Mouse (Mus musculus) intestine, embryonic 15.5 days (tissue): ENCODE measurements around the gene Padi3. TPM values are rescaled to one million over a fixed set of nuclear protein-coding genes. Genes with fewer than 3 reads are reported as not detected.

ENCODE experiments used
- ATAC-seq: fragments of 200-750 bp; cut with Nextera tagmentation; 2 replicates; pipeline ENCODE4 v1.8.0; 2017; ENCODE audit warnings: moderate TSS enrichment, moderate library complexity
- H3K27ac ChIP-seq: fragments of 300-500 bp; sonication (generic); 2 replicates; pipeline ENCODE4 v1.5.1; 2015; ENCODE audit warnings: mild to moderate bottlenecking, inconsistent platforms
- H3K27me3 ChIP-seq: fragments of 300-500 bp; sonication (generic); replicated peaks from 2 replicates; pipeline ENCODE4 v1.6.1; 2015; ENCODE audit warnings: inconsistent platforms
- H3K36me3 ChIP-seq: fragments of 300-500 bp; sonication (generic); 2 replicates; pipeline ENCODE4 v1.6.1; 2015; ENCODE audit warnings: inconsistent platforms
- H3K4me1 ChIP-seq: fragments of 300-500 bp; sonication (generic); replicated peaks from 2 replicates; pipeline ENCODE4 v1.6.1; 2015; ENCODE audit warnings: inconsistent platforms
- H3K4me2 ChIP-seq: fragments of 300-500 bp; sonication (generic); replicated peaks from 2 replicates; pipeline ENCODE4 v1.6.1; 2015; ENCODE audit warnings: mild to moderate bottlenecking, inconsistent platforms
- H3K4me3 ChIP-seq: fragments of 300-500 bp; sonication (generic); replicated peaks from 2 replicates; pipeline ENCODE4 v1.5.1; 2015; ENCODE audit warnings: inconsistent platforms
- H3K9ac ChIP-seq: fragments of 300-500 bp; sonication (generic); 2 replicates; pipeline ENCODE4 v1.6.1; 2015; ENCODE audit warnings: inconsistent platforms
- H3K9me3 ChIP-seq: fragments of 300-500 bp; sonication (generic); 2 replicates; pipeline ENCODE4 v1.6.1; 2016; ENCODE audit warnings: inconsistent platforms
- WGBS: fragments of 180-500 bp; shearing (Covaris S2); methylation state at CpG from one replicate; pipeline ENCODE4 v1.1.7; 2015; 5-methylcytosine and 5-hydroxymethylcytosine counted together
- polyA plus RNA-seq: library from polyadenylated mRNA; unstranded; fragments of >200 nt; fragmentation: Nextera tagmentation; extraction: Ambion mirVana; gene quantifications from 2 replicates; pipeline ENCODE4 v1.2.1, GENCODE M21; 2015

The Padi3 gene
- polyA plus RNA-seq: 0.40 and 0.42 TPM in 2 replicates

DNA sequence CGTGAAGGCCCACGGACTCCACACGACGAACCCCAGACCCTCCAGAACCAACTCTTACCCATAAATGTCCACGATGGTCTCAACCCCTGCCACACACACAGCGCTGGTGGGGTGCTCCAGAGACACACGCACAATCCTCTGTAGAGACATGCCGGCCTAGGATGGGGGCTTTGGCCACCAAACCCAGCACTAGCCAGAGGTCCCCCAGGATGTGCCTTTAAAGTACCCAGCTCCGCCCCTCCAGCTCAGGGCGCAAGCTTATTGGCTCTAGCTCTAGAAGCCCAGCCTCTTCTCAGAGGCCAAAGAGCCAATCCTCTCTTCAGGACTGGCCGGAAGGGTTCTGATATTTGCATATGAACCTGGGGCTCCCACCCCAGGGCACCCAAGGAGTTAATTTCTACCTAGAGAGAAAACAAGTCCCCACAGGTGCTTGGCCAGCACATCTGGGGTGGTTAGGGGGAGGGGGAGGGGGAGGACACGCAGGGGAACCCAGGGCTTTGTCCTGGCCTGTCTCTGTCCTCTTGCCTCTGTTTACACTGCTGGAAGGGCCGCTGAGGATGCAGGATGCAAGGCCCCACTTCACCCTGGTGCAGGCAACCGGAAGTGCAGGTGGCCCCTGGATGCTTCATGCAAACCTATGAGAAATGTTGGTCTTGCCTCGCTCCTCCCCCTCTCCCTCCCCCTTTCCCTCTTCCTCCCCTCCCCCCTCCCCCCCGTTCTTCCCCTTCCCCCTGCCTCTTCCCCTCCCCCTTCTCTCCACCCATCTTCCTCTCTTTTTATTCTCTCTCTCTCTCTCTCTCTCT lies at the start of gene Padi3:
TSS of gene Padi3 (minus strand) at position 191 of the 803 bp plus-strand sequence.
- peaks cover 18% of the 10 kb centered on the region; the same call in 1 of the 2 replicates for H3K4me1 ChIP-seq
- no peak within 1 kb of the TSS for H3K9ac ChIP-seq
- no peaks in the 10 kb centered on the region; the same call in 1 of the 2 replicates for H3K27me3 ChIP-seq
- H3K36me3 ChIP-seq: no peaks in the 10 kb centered on the region
- no peaks in the 10 kb centered on the region for H3K9me3 ChIP-seq
- no peak within 1 kb of the TSS for H3K27ac ChIP-seq
- H3K4me3 ChIP-seq: no peak within 1 kb of the TSS
- no peak for ATAC-seq
- H3K4me2 ChIP-seq: no peak within 1 kb of the TSS
- 65% methylated on average over 16 of the region's 16 CpGs for WGBS

- H3K4me2 ChIP-seq: no peak overlapping the region
- H3K9me3 ChIP-seq: no peaks in the 10 kb centered on the region
- no peak for ATAC-seq
- H3K4me1 ChIP-seq: no peaks in the 10 kb centered on the region
- H3K27ac ChIP-seq: no peak overlapping the region
- no peak overlapping the region for H3K4me3 ChIP-seq
- 0 out of 2 replicates have a peak, but pooled peaks cover 3% of the 10 kb centered on the region for H3K27me3 ChIP-seq
- H3K9ac ChIP-seq: no peak overlapping the region
- 80% methylated on average over 11 of the region's 11 CpGs for WGBS
- H3K36me3 ChIP-seq: no peaks in the 10 kb centered on the region
These were observed 48.8 kb upstream of the Padi3 start for GRCm38 (mm10) chr4:140859291-140859690.

DNA sequence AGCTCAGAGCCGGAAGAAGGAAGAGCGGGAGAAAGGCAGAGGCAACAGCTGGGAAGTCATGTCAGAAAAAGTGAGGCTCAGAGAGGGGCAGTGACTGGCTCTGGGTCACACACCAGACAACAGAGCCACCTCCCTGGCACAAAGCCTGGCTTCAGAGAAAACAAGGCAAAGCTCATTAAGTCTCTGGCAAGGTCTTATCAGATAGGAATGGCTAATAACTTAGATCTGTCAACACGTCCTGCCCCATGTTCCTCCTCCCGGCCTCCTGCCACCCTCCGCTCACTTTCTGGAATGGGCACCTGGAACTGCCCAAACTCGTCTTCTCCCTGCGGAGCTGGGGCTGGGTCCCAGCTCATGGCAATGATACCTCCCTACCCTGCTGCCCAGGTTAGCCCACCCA lies 47.4 kb upstream of the Padi3 start:
- Histone ChIP-seq H3K27me3 (0 out of 2 replicates have a peak, but pooled peaks cover 3% of the 10 kb centered on the region), H3K4me3 (no peak overlapping the region), H3K27ac (no peak overlapping the region), H3K36me3 (no peaks in the 10 kb centered on the region), H3K4me1 (no peaks in the 10 kb centered on the region), H3K9ac (no peak overlapping the region), H3K9me3 (no peaks in the 10 kb centered on the region), H3K4me2 (no peak overlapping the region)
- WGBS: 68% methylated on average over 7 of the region's 7 CpGs
- no peak for ATAC-seq

- H3K4me3 ChIP-seq: no peak overlapping the region
- no peak overlapping the region for H3K4me2 ChIP-seq
- 74% methylated on average over 5 of the region's 5 CpGs for WGBS
- no peak overlapping the region for H3K9ac ChIP-seq
- no peaks in the 10 kb centered on the region for H3K36me3 ChIP-seq
- no peaks in the 10 kb centered on the region for H3K9me3 ChIP-seq
- no peaks in the 10 kb centered on the region for H3K4me1 ChIP-seq
- H3K27me3 ChIP-seq: 0 out of 2 replicates have a peak, but pooled peaks cover 3% of the 10 kb centered on the region
- no peak overlapping the region for H3K27ac ChIP-seq
- no peak for ATAC-seq
These were observed 46.6 kb upstream of the Padi3 start for GRCm38 (mm10) chr4:140857041-140857440.

DNA sequence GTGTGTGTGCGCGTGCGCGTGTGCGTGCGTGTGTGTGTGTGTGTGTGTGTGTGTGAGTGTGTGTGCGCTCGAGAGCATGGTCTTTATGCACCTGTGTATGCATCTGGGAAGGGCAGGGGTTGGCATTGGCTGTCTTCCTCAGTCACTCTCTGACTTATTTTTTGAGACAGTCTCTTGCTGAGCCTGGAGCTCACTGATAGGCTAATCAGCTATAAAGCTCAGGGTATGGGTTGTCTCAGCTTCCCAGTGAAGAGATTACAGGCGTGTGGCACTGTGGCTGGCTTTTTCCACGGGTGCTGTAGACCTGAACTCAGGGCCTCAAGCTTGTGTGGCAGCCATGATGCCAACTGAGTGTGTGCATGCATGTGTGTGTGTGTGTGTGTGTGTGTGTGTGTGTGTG lies 44.7 kb upstream of the Padi3 start:
- Histone ChIP-seq H3K36me3 (no peaks in the 10 kb centered on the region), H3K4me3 (no peak overlapping the region), H3K4me2 (no peak overlapping the region), H3K9ac (no peak overlapping the region), H3K9me3 (no peaks in the 10 kb centered on the region), H3K4me1 (no peaks in the 10 kb centered on the region), H3K27ac (no peak overlapping the region), H3K27me3 (0 out of 2 replicates have a peak, but pooled peaks cover 3% of the 10 kb centered on the region)
- ATAC-seq: peak; percentile 57; the same call in 1 of the 2 replicates
- WGBS: 91% methylated on average over 10 of the region's 10 CpGs

DNA sequence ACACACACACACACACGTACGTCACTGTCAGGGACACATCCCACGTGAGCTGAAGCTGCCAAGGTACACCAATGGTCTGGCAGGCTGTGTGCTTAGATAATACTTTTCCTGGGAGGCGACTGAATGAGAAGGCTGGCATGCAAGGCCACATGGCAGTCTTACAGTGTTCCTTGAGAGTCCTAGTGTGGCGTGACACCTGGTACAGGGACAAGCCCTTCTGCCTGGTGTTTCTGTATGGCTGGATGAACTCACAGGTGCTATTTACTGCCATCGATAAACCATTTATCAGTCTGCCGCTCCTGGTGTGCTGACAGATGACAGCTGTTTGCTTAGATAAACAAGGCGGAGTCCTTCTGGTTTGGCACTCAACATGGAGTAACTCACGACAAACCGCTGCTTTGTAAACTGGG lies 44.0 kb upstream of the Padi3 start:
- Histone ChIP-seq H3K27ac (no peak overlapping the region), H3K9me3 (no peaks in the 10 kb centered on the region), H3K9ac (no peak overlapping the region), H3K36me3 (no peaks in the 10 kb centered on the region), H3K4me3 (no peak overlapping the region), H3K4me2 (no peak overlapping the region), H3K4me1 (no peaks in the 10 kb centered on the region), H3K27me3 (0 out of 2 replicates have a peak, but pooled peaks cover 3% of the 10 kb centered on the region)
- ATAC-seq: peak; percentile 75
- WGBS: 45% methylated on average over 10 of the region's 10 CpGs

DNA sequence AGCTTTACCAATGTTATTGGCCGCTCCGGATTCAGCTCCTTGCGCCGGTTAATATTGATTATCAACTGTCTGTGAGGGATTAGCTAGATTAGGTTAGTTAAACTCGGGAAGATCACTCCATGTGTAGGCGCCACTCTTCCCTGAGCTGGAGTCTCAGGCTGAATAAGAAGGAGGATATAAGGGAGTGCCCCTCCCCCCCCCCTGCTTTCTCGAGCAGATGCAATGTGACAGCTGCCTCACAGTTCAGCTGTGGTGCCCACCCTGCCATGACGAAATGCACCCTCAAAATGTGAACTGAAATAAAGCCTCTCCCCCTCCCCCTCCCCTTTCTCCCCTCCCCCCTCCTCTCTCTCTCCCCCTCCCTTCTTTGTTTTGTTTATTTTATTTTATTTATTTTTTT lies 43.2 kb upstream of the Padi3 start:
- Histone ChIP-seq H3K4me3 (no peak overlapping the region), H3K27me3 (0 out of 2 replicates have a peak, but pooled peaks cover 3% of the 10 kb centered on the region), H3K9ac (no peak overlapping the region), H3K36me3 (no peaks in the 10 kb centered on the region), H3K4me1 (no peaks in the 10 kb centered on the region), H3K4me2 (no peak overlapping the region), H3K27ac (no peak overlapping the region), H3K9me3 (no peaks in the 10 kb centered on the region)
- ATAC-seq: no peak
- 60% methylated on average over 8 of the region's 8 CpGs for WGBS

- Histone ChIP-seq H3K27ac (no peak overlapping the region), H3K4me1 (no peaks in the 10 kb centered on the region), H3K27me3 (no peaks in the 10 kb centered on the region), H3K9me3 (no peaks in the 10 kb centered on the region), H3K4me2 (no peak overlapping the region), H3K4me3 (no peak overlapping the region), H3K9ac (no peak overlapping the region), H3K36me3 (no peaks in the 10 kb centered on the region)
- no peak for ATAC-seq
- 77% methylated on average over 11 of the region's 11 CpGs for WGBS
These were observed 38.9 kb upstream of the Padi3 start for GRCm38 (mm10) chr4:140849310-140849709.

GRCm38 (mm10) chr4:140845666-140846065 lies 35.2 kb upstream of the Padi3 start, which contains the start of gene Padi1:
Gene Padi1, minus strand, starts transcription at chr4:140845778.
- no peak for ATAC-seq
- 71% methylated on average over 6 of the region's 6 CpGs for WGBS
- no peak within 1 kb of the TSS for H3K9ac ChIP-seq

DNA sequence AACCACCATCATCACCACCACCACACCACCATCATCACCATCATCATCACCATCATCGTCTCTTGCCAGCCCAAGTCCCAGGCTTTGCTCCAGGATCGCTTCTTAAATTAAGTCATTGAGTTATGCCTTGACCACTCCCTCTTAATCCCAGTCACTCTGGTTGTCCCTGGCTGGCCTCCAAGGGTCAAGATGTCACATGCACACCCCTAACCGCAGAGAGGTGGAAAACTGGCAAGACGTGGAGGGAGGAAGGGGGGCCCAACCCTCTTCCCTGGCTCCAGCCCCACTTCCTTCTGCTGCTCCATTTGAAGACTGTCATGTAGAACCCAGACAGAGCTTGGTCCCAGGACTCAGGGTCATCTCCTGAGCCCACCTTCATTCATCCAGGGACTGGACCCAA lies 34.5 kb upstream of the Padi3 start:
- no peak overlapping the region for H3K9ac ChIP-seq
- no peaks in the 10 kb centered on the region for H3K27me3 ChIP-seq
- H3K9me3 ChIP-seq: no peaks in the 10 kb centered on the region
- H3K4me3 ChIP-seq: no peak overlapping the region
- no peaks in the 10 kb centered on the region for H3K36me3 ChIP-seq
- WGBS: 68% methylated on average over 4 of the region's 4 CpGs
- H3K4me2 ChIP-seq: no peak overlapping the region
- H3K27ac ChIP-seq: no peak overlapping the region
- no peaks in the 10 kb centered on the region for H3K4me1 ChIP-seq
- no peak for ATAC-seq

More at GRCm38 (mm10) chr4:140845666-140846065, 35.2 kb upstream of the Padi3 start, which contains the start of gene Padi1:
- no peak within 1 kb of the TSS for H3K4me3 ChIP-seq
- no peaks in the 10 kb centered on the region for H3K4me1 ChIP-seq
- no peaks in the 10 kb centered on the region for H3K27me3 ChIP-seq
- H3K36me3 ChIP-seq: no peaks in the 10 kb centered on the region
- no peak within 1 kb of the TSS for H3K4me2 ChIP-seq
- H3K27ac ChIP-seq: no peak within 1 kb of the TSS
- no peaks in the 10 kb centered on the region for H3K9me3 ChIP-seq

- no peak overlapping the region for H3K27ac ChIP-seq
- no peaks in the 10 kb centered on the region for H3K4me1 ChIP-seq
- no peaks in the 10 kb centered on the region for H3K27me3 ChIP-seq
- no peaks in the 10 kb centered on the region for H3K36me3 ChIP-seq
- H3K9ac ChIP-seq: no peak overlapping the region
- no peak overlapping the region for H3K4me2 ChIP-seq
- ATAC-seq: no peak
- no peaks in the 10 kb centered on the region for H3K9me3 ChIP-seq
- no peak overlapping the region for H3K4me3 ChIP-seq
- 68% methylated on average over 15 of the region's 15 CpGs for WGBS
These were observed 33.3 kb upstream of the Padi3 start for GRCm38 (mm10) chr4:140843670-140844280.

- 65% methylated on average over 1 of the region's 1 CpGs for WGBS
- no peaks in the 10 kb centered on the region for H3K27me3 ChIP-seq
- no peak overlapping the region for H3K9ac ChIP-seq
- no peaks in the 10 kb centered on the region for H3K9me3 ChIP-seq
- peaks cover 3% of the 10 kb centered on the region; the same call in 1 of the 2 replicates for H3K4me1 ChIP-seq
- H3K36me3 ChIP-seq: no peaks in the 10 kb centered on the region
- H3K4me3 ChIP-seq: no peak overlapping the region
- no peak overlapping the region for H3K4me2 ChIP-seq
- no peak overlapping the region for H3K27ac ChIP-seq
- no peak for ATAC-seq
These were observed 32.5 kb upstream of the Padi3 start for GRCm38 (mm10) chr4:140842909-140843308.
